Mouse (Mus musculus) midbrain, postnatal 0 days (tissue): ENCODE measurements around the gene Myh11. TPM values are rescaled to one million over a fixed set of nuclear protein-coding genes. Genes with fewer than 3 reads are reported as not detected.
A peak's percentile ranks its signal among the peaks of the same experiment; 100 is the strongest.

Experiments used
- ATAC-seq: fragments of 200-750 bp; cut with Nextera tagmentation; 2 replicates; pipeline ENCODE4 v1.8.0; 2017; ENCODE audit warnings: moderate number of reproducible peaks, mild to moderate bottlenecking, moderate TSS enrichment, moderate library complexity; ENCODE audit not compliant: low FRiP score
- DNase-seq: peaks from one replicate; pipeline ENCODE4 v3.0.0-alpha.2; 2015; ENCODE audit warnings: low spot score
- H3K27ac ChIP-seq: fragments of 300-500 bp; sonication (generic); 2 replicates; pipeline ENCODE4 v1.5.1; 2014; ENCODE audit warnings: low read depth, mild to moderate bottlenecking, low read length, mixed read lengths
- H3K27me3 ChIP-seq: fragments of 300-500 bp; sonication (generic); 2 replicates; pipeline ENCODE4 v1.6.1; 2014; ENCODE audit warnings: low read length, control low read depth, mixed read lengths; ENCODE audit not compliant: insufficient read depth
- H3K36me3 ChIP-seq: fragments of 300-500 bp; sonication (generic); 2 replicates; pipeline ENCODE4 v1.6.1; 2014; ENCODE audit warnings: low read length, control low read depth, mixed read lengths; ENCODE audit not compliant: insufficient read depth
- H3K4me1 ChIP-seq: fragments of 300-500 bp; sonication (generic); 2 replicates; pipeline ENCODE4 v1.6.1; 2014; ENCODE audit warnings: mild to moderate bottlenecking, control low read depth, antibody characterized with exemption, low read length, mixed read lengths; ENCODE audit not compliant: insufficient read depth
- H3K4me2 ChIP-seq: fragments of 300-500 bp; sonication (generic); 2 replicates; pipeline ENCODE4 v1.6.1; 2014; ENCODE audit warnings: low read depth, mild to moderate bottlenecking, low read length, mixed read lengths; ENCODE audit not compliant: poor library complexity, severe bottlenecking
- H3K4me3 ChIP-seq: fragments of 300-500 bp; sonication (generic); 2 replicates; pipeline ENCODE4 v1.5.1; 2014; ENCODE audit warnings: low read depth, mild to moderate bottlenecking, low read length, moderate library complexity
- H3K9ac ChIP-seq: fragments of 300-500 bp; sonication (generic); replicated peaks from 2 replicates; pipeline ENCODE4 v1.6.1; 2014; ENCODE audit warnings: mild to moderate bottlenecking, low read length, moderate library complexity, mixed read lengths; ENCODE audit not compliant: poor library complexity, severe bottlenecking
- H3K9me3 ChIP-seq: fragments of 300-500 bp; sonication (generic); 2 replicates; pipeline ENCODE4 v1.6.1; 2016; ENCODE audit warnings: low read length, control low read depth
- CTCF ChIP-seq: IDR thresholded peaks from 2 replicates; pipeline ENCODE4 v1.5.1; 2016; ENCODE audit warnings: antibody characterized with exemption, mild to moderate bottlenecking
- whole genome bisulfite sequencing: fragments of 180-500 bp; shearing (Covaris S2); extraction: QIAGEN DNeasy Blood & Tissue Kit; methylation state at CpG from one replicate; pipeline ENCODE4 v1.1.7; 2014; 5-methylcytosine and 5-hydroxymethylcytosine counted together
- polyA plus RNA-seq: library from polyadenylated mRNA; unstranded; fragments of >200 nt; fragmentation: Nextera tagmentation; extraction: Ambion mirVana; gene quantifications from 2 replicates; pipeline ENCODE4 v1.2.1, GENCODE M21; 2015
- total RNA-seq: library from RNA; depleted of rRNA; stranded (reverse); fragments of >200 nt; gene quantifications from 2 replicates; pipeline ENCODE4 v1.2.3, GENCODE M21; 2014

Myh11 gene
- total and polyA plus RNA-seq, 2 experiments from 2014 or later, result 0.62 to 0.82 TPM

DNA sequence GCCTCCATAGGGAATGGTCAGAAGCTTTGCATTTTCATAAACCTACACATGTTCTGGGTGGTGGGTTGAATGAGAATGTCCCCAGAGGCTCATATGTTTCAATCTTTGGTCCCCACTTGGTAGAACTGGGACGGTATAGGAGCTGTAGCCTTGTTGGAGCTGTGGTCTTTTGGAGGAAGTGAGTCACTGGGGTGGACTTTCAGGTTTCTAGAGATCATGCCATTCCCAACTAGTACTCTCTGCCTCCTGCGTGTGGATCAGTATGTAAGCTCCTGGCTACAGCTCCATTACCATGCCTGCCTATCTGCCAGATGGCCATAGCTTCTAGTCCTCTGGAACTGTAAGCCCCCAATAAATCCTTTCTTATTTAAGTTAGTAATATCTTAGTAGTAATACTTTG lies 4.1 kb upstream of the Myh11 start:
- Histone ChIP-seq H3K4me2 (no peak overlapping the region), H3K9me3 (no peaks in the 10 kb centered on the region), H3K4me3 (no peak overlapping the region), H3K4me1 (no peaks in the 10 kb centered on the region), H3K27me3 (peaks cover 4% of the 10 kb centered on the region; the same call in 1 of the 2 replicates), H3K9ac (no peak overlapping the region), H3K27ac (no peak overlapping the region), H3K36me3 (peaks cover 7% of the 10 kb centered on the region; the same call in 1 of the 2 replicates)
- TF ChIP-seq CTCF, result no peak
- ATAC-seq (no peak), DNase-seq (no peak)
- WGBS, result 78% methylated on average over 2 of the region's 2 CpGs

DNA sequence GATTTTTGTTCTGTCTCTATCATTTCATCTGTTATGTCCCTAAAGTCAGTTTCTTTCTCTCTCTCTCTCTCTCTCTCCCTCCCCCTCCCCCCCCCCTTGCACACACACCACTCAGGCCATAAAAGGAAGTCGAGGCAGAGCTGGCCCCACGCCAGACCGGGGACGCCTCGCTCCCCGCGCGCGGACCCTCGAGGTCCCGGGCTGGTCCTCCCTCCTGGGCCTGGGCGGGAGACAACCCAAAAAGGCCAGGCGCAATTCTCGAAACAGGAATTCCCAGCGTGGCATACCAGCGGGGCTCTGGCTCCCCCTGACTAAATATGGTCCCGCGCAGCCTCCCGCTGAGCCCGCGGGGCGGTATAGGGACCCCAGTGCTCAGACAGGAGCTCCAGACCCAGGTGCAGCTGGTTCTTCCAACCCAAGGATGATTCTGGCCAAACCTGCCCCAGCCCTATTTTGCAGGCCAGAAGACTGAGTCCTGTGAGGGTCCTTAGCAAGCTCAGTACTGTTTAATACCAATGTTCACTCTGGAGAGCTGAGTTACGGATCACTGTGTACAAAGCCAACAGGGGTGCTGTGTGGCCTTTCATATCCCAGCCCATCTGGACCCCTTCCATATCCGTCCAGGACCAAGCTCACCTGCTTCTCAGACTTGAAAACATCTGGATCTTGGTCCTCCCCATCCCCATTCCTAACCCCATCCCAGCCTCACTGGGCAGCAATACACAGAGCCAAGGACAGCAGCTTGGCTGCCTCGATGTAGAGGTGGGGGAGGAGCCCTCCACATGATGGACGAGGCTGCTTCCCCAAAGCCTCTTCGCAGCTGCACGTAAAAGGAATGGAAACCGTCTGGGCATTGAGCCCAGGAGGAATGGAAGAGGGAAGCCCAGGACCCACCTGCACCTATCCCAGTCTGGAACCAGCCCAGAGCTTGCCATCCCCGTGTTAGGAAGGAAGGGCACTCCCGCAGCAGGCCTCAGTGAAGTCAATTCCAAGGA lies 1.3 kb upstream of the Myh11 start:
- no peak overlapping the region for H3K9ac ChIP-seq
- DNase-seq, result peak; percentile 10
- TF ChIP-seq CTCF, result no peak
- no peaks in the 10 kb centered on the region for H3K36me3 ChIP-seq
- peak overlapping the region; percentile 61 for H3K4me2 ChIP-seq
- WGBS, result 17% methylated on average over 31 of the region's 31 CpGs
- H3K9me3 ChIP-seq, result no peaks in the 10 kb centered on the region
- peak overlapping the region; percentile 27 for H3K4me3 ChIP-seq
- ATAC-seq, result 0 out of 2 replicates have a peak, but pooled peaks have one; percentile 5
- H3K4me1 ChIP-seq, result no peaks in the 10 kb centered on the region
- H3K27ac ChIP-seq, result no peak overlapping the region
- H3K27me3 ChIP-seq, result peaks cover 4% of the 10 kb centered on the region; the same call in 1 of the 2 replicates

GRCm38 (mm10) chr16:14272374-14272965 lies 18.7 kb downstream of the Myh11 start:
- Histone ChIP-seq H3K9me3 (no peaks in the 10 kb centered on the region), H3K4me2 (no peak overlapping the region), H3K27me3 (no peaks in the 10 kb centered on the region), H3K27ac (no peak overlapping the region), H3K36me3 (no peaks in the 10 kb centered on the region), H3K4me1 (no peaks in the 10 kb centered on the region), H3K9ac (no peak overlapping the region), H3K4me3 (no peak overlapping the region)
- ATAC-seq, result no peak
- no peak for DNase-seq
- no peak for TF ChIP-seq CTCF
- 73% methylated on average over 4 of the region's 4 CpGs for WGBS

DNA sequence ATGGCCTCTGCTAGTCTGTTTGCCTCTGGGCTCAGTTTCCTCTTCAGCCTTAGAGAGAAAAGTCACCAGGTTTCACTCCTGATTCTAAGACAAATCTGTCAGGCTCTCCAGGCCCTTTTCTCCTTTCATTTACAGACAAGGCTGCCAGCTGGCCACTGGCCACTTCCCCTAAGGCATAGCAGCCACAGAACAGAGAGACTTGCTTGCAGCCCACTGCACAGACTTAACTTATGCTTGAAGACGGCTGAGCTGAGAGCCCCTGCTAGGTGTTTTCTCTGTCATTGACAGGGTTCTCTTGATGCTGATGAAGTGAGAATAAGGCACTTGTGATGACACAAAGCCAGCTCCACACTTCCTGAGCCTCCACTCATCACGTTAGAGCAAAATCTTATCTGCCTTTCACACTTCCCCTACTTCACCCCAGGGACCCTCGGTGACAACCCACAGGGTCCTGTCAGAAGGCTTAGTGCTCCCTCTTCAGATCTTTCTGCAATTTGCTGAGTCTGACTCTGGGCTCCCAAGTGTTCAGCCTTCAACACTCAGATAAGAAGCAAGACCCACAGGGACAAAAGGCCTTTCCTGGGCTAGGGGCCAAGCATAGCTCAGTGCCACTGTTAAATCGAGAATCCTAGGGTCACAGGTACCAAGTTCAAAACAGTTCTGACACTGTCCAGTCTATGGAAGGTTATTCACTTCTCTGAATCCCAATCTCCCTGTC lies 25.8 kb downstream of the Myh11 start:
- Histone ChIP-seq H3K27ac (no peak overlapping the region), H3K4me1 (no peaks in the 10 kb centered on the region), H3K36me3 (no peaks in the 10 kb centered on the region), H3K4me3 (no peak overlapping the region), H3K9me3 (no peaks in the 10 kb centered on the region), H3K27me3 (no peaks in the 10 kb centered on the region), H3K4me2 (no peak overlapping the region), H3K9ac (no peak overlapping the region)
- WGBS, result 49% methylated on average over 4 of the region's 4 CpGs
- DNase-seq (peak; percentile 60), ATAC-seq (no peak)
- TF ChIP-seq CTCF, result no peak

DNA sequence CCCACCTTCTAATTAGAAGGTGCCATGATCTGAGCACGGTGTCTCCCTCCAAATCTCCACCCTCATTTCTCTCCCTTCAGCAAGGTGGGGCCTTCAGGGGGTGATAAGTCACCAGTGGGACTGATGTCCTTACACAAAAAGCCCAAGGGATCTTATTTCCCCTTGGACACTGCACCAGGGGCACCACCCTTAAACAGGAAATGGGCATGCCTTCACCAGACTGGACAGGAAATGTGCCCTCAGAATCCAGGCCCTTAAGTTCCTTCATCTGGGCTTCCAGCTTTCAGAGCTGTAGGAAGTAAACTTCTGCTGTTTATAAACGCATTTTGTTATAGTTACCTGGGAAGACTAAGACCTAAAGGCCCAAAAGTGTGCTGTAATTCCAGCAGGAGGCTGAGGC lies 26.7 kb downstream of the Myh11 start:
- H3K27me3 ChIP-seq, result no peaks in the 10 kb centered on the region
- 84% methylated on average over 2 of the region's 2 CpGs for WGBS
- H3K9ac ChIP-seq, result no peak overlapping the region

More for the DNA sequence above, 26.7 kb downstream of the Myh11 start:
- Histone ChIP-seq H3K36me3 (no peaks in the 10 kb centered on the region), H3K27ac (no peak overlapping the region), H3K9me3 (no peaks in the 10 kb centered on the region), H3K4me2 (no peak overlapping the region), H3K4me3 (no peak overlapping the region), H3K4me1 (no peaks in the 10 kb centered on the region)
- no peak for TF ChIP-seq CTCF
- ATAC-seq, result no peak
- no peak for DNase-seq
